Mouse (Mus musculus) stomach, postnatal 0 days (tissue): ENCODE results near the gene Kndc1. TPM values are rescaled to one million over a fixed set of nuclear protein-coding genes. Genes with fewer than 3 reads are reported as not detected.

Source experiments
- ATAC-seq: fragments of 200-750 bp; cut with Nextera tagmentation; 2 replicates; pipeline ENCODE4 v1.8.0; 2017; ENCODE audit not compliant: low FRiP score, low TSS enrichment
- DNase-seq: peaks from one replicate; pipeline ENCODE4 v3.0.0-alpha.2; 2016; ENCODE audit warnings: low spot score
- H3K27ac ChIP-seq: fragments of 300-500 bp; sonication (generic); replicated peaks from 2 replicates; pipeline ENCODE4 v1.5.1; 2014; ENCODE audit warnings: mild to moderate bottlenecking, control low read depth
- H3K27me3 ChIP-seq: fragments of 300-500 bp; sonication (generic); 2 replicates; pipeline ENCODE4 v1.6.1; 2014; ENCODE audit warnings: low read length; ENCODE audit not compliant: control insufficient read depth, insufficient read depth
- H3K36me3 ChIP-seq: fragments of 300-500 bp; sonication (generic); 2 replicates; pipeline ENCODE4 v1.6.1; 2014; ENCODE audit warnings: low read length, mixed read lengths; ENCODE audit not compliant: control insufficient read depth, insufficient read depth
- H3K4me1 ChIP-seq: fragments of 300-500 bp; sonication (generic); replicated peaks from 2 replicates; pipeline ENCODE4 v1.6.1; 2014; ENCODE audit warnings: antibody characterized with exemption; ENCODE audit not compliant: control insufficient read depth, insufficient read depth
- H3K4me2 ChIP-seq: fragments of 300-500 bp; sonication (generic); replicated peaks from 2 replicates; pipeline ENCODE4 v1.6.1; 2014; ENCODE audit warnings: low read depth, mild to moderate bottlenecking, control low read depth, moderate library complexity
- H3K4me3 ChIP-seq: fragments of 300-500 bp; sonication (generic); 2 replicates; pipeline ENCODE4 v1.5.1; 2014; ENCODE audit warnings: low read depth, low read length, control low read depth
- H3K9ac ChIP-seq: fragments of 300-500 bp; sonication (generic); 2 replicates; pipeline ENCODE4 v1.6.1; 2014; ENCODE audit warnings: mild to moderate bottlenecking, low read length, control low read depth, mixed read lengths
- H3K9me3 ChIP-seq: fragments of 300-500 bp; sonication (generic); 2 replicates; pipeline ENCODE4 v1.6.1; 2016; ENCODE audit warnings: low read length; ENCODE audit not compliant: control insufficient read depth
- CTCF ChIP-seq: IDR thresholded peaks from 2 replicates; pipeline ENCODE4 v1.5.1; 2016; ENCODE audit warnings: antibody characterized with exemption, low read depth, mild to moderate bottlenecking, moderate library complexity
- EP300 ChIP-seq: optimal IDR thresholded peaks from 2 replicates; pipeline ENCODE3; 2016; ENCODE audit warnings: antibody characterized with exemption
- WGBS: fragments of 180-500 bp; shearing (Covaris S2); extraction: QIAGEN DNeasy Blood & Tissue Kit; methylation state at CpG from one replicate; pipeline ENCODE4 v1.1.7; 2014; 5-methylcytosine and 5-hydroxymethylcytosine counted together
- polyA plus RNA-seq: library from polyadenylated mRNA; unstranded; fragments of >200 nt; fragmentation: Nextera tagmentation; extraction: Ambion mirVana; gene quantifications from 2 replicates; pipeline ENCODE4 v1.2.1, GENCODE M21; 2015

The Kndc1 gene
- polyA plus RNA-seq, 1 experiment from 2014 or later = 0.05 TPM

DNA sequence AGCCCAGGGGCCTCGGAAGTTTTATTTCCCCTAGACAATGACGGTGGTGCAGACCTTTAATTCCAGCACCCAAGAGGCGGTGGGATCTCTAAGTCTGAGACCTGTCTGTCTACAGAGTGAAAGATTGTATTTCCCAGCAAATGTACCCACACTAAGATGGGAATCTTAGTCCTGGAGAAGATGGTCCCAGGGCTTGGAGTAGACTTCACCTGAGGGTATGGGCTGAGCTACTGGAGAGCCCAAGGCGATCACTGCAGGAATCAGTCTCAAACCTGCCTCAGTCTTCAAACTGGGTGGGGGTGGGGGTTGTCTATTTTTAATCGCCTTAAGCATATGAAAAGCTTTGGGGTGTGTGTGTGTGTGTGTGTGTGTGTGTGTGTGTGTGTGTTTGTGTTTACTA, 51.5 kb downstream of the Kndc1 start:
- Histone ChIP-seq H3K27me3 (peaks cover 6% of the 10 kb centered on the region), H3K9ac (no peak overlapping the region), H3K4me3 (no peak overlapping the region), H3K4me1 (no peaks in the 10 kb centered on the region), H3K27ac (no peak overlapping the region), H3K36me3 (no peaks in the 10 kb centered on the region), H3K9me3 (no peaks in the 10 kb centered on the region), H3K4me2 (no peak overlapping the region)
- DNase-seq = no peak
- TF ChIP-seq EP300 (no peak), CTCF (no peak)
- no peak for ATAC-seq
- 54% methylated on average over 5 of the region's 5 CpGs for WGBS

DNA sequence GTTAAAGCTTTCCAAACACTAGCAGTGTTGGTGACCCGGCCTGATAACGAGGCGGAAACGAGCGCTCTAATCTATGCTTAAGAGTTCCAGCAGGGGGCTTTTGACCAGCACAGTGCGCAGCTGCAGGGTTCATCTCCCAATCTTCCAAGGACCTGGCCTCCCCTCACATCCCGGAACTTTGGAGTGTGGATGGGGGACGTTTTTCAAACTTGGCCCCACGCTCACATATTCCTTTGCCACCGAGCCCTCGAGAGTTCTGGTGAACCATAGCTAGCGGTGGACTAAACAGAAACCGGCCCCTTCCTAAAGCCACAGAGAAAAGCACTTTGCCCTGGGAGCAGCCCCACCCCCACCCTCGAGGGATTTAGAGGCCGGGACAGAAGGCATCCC, 55.4 kb downstream of the Kndc1 start:
- WGBS = 1% methylated on average over 15 of the region's 15 CpGs
- peak; percentile 78 for ATAC-seq
- no peaks in the 10 kb centered on the region for H3K4me1 ChIP-seq
- H3K9ac ChIP-seq = peak overlapping the region; percentile 52
- no peaks in the 10 kb centered on the region for H3K36me3 ChIP-seq
- TF ChIP-seq EP300 (no peak), CTCF (peak; percentile 71)
- peak overlapping the region; percentile 76 for H3K4me2 ChIP-seq
- H3K4me3 ChIP-seq = peak overlapping the region; percentile 60
- H3K9me3 ChIP-seq = no peaks in the 10 kb centered on the region
- peak overlapping the region; percentile 78 for H3K27ac ChIP-seq
- DNase-seq = peak; percentile 62
- H3K27me3 ChIP-seq = no peaks in the 10 kb centered on the region; the same call in 1 of the 2 replicates

DNA sequence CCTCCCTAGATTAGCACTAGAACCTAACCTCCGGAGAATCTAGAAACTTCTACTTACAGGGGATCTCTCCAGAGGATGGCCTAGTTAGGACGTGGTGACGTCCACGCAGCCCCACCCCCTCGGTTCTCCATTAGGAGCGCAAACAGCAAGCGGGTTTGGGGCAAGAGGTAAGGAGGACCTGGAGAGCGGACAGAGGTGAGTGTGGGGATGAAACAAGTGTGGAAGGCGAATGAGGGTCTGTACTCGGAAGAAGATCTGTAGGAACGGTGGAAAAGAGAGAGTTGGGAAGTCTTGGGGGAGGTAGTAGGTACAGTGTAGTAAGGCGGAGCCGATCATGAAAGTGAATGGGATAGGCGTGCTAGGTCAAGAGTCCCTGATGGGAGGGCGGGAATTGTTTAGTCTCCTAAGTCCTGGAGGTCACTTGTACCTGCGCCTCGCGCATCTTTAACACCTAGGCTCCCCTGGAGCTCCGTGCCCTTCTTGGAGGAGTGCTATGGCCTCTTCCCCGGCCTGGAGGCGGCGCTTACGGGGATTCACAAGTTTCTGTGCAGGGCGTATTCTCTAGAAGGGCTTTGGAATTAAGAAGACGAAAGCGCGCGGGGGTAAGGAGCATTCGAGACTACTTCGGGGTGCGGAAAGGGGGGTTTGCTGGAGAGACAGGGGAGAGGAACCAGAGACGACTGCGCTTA, 55.9 kb downstream of the Kndc1 start:
- Histone ChIP-seq H3K9ac (peak overlapping the region; percentile 52), H3K4me3 (peak overlapping the region; percentile 60), H3K4me2 (peak overlapping the region; percentile 76), H3K27me3 (no peaks in the 10 kb centered on the region; the same call in 1 of the 2 replicates), H3K27ac (peak overlapping the region; percentile 78), H3K4me1 (no peaks in the 10 kb centered on the region), H3K36me3 (no peaks in the 10 kb centered on the region), H3K9me3 (no peaks in the 10 kb centered on the region)
- WGBS = under 1% methylated on average over 30 of the region's 33 CpGs
- DNase-seq = peak; percentile 70
- peak; percentile 73 for ATAC-seq
- TF ChIP-seq CTCF (0 out of 2 replicates have a peak, but pooled peaks have one; percentile 15), EP300 (no peak)

DNA sequence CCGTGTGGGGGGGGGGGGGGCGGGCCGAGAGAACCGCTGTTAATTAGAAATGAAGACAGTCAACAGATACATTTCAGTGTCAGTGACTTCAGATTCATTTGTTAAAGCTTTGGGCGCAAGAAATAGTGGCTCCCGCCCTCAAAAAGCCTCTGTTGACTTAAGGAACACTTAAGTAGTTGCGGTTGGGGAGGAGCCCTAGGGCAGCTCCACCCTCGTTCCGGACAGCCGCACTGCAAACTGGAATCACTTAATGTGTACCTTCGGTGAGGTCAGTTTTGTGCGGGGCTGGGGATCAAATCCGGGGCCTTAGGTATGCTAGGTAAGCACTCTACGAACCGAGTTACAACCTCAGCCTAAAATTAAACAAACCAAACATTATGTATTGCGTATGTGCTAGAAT, 56.6 kb downstream of the Kndc1 start:
- under 1% methylated on average over 14 of the region's 16 CpGs for WGBS
- Histone ChIP-seq H3K9me3 (no peaks in the 10 kb centered on the region), H3K27me3 (no peaks in the 10 kb centered on the region; the same call in 1 of the 2 replicates), H3K27ac (peak overlapping the region; percentile 78), H3K9ac (peak overlapping the region; percentile 52), H3K4me2 (peak overlapping the region; percentile 76), H3K4me3 (peak overlapping the region; percentile 60), H3K36me3 (no peaks in the 10 kb centered on the region), H3K4me1 (no peaks in the 10 kb centered on the region)
- peak; percentile 66 for DNase-seq
- peak; percentile 69 for ATAC-seq
- no peak for TF ChIP-seq CTCF
- no peak for TF ChIP-seq EP300

DNA sequence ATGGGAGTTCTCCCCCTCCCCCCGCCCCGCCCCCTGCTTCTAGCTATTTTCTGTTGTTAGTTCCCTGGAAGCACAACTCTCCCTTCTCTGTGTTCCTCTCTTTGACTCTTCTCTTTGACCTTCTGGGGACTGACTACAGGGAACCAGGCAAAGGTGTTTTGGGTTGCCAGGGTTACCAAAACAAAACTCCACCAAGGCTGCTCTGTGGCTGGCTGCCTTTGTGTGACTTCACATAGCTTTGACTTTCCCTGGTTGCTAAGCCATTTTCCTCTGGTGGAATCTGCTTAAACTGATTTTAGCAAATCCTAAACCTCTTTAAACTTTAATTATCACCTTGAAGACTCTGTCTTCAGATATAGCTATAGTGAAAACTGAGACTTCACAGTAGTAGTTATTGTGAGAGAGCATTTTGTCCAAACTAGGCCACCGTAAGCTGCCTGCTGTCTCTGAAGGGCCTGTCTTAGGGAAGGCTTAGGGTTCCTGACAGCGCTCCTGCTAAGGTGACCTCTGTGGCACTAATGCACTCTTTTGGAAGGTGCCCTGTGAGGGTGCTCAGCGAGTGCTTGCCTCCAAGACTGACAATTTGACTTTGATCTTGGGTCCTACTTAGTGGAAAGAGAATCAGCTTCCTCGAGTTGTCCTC, 57.6 kb downstream of the Kndc1 start:
- Histone ChIP-seq H3K27me3 (no peaks in the 10 kb centered on the region), H3K4me2 (no peak overlapping the region), H3K4me1 (no peaks in the 10 kb centered on the region), H3K9me3 (no peaks in the 10 kb centered on the region), H3K27ac (no peak overlapping the region), H3K4me3 (no peak overlapping the region), H3K9ac (no peak overlapping the region), H3K36me3 (no peaks in the 10 kb centered on the region)
- no peak for DNase-seq
- no peak for TF ChIP-seq EP300
- no peak for TF ChIP-seq CTCF
- WGBS = 73% methylated on average over 6 of the region's 6 CpGs
- ATAC-seq = no peak

DNA sequence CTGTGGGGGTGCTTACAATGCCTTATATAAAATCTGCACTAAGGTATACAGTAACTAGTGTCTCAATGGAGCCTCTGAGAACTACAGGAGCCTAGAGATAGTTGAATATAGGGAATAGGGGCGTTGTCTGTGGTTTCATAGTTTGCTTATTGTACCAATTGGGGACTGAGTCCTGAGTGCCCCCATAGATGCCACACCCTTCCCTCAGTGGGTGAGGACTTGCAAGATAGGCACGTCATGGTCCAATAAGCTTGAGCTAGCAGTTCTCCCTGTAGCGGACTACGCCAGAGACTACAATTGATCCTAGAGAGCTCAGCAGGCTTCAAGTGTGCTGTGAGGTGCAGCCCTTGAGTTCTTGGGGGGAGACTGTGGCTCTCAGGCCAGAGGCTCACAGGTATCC, 61.0 kb downstream of the Kndc1 start:
- ATAC-seq (no peak), DNase-seq (no peak)
- Histone ChIP-seq H3K27ac (no peak overlapping the region), H3K4me2 (no peak overlapping the region), H3K27me3 (no peaks in the 10 kb centered on the region), H3K4me1 (no peaks in the 10 kb centered on the region), H3K9me3 (no peaks in the 10 kb centered on the region), H3K36me3 (no peaks in the 10 kb centered on the region), H3K4me3 (no peak overlapping the region), H3K9ac (no peak overlapping the region)
- 85% methylated on average over 4 of the region's 4 CpGs for WGBS
- TF ChIP-seq EP300 = no peak
- no peak for TF ChIP-seq CTCF
